Mouse (Mus musculus): ENCODE measurements at regions not wholly inside any gene's neighbourhood (a gene's known extent, or its start where the extent isn't known, plus 50 kb on each side); places are given as distances from the start of the nearest gene placed in this dataset.
A peak's percentile ranks its signal among the peaks of the same experiment; 100 is the strongest.

DNA sequence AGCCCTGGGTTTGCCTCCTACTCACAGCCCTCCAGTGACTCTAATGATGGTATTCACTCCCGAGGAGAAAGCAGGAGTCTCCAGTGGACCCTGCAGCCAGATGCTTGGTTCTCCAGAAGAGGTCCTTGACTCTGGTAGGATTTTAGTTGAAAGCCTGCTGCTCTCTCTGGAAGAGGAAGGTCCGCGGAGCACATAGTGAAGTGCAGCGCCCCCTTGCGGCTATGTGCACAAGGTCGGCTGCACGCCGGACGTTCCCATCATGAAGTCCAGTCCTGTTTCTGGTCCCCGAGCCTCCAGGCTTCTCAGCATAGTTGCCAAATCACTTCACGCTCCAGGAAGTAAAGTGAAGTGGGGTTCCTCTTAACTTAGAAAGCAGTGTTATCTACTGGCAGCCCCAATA is 150.9 kb upstream of the Eef2kmt start:
- no peak for ATAC-seq (ENCODE audit: insufficient number of reproducible peaks, low FRiP score, low TSS enrichment)

DNA sequence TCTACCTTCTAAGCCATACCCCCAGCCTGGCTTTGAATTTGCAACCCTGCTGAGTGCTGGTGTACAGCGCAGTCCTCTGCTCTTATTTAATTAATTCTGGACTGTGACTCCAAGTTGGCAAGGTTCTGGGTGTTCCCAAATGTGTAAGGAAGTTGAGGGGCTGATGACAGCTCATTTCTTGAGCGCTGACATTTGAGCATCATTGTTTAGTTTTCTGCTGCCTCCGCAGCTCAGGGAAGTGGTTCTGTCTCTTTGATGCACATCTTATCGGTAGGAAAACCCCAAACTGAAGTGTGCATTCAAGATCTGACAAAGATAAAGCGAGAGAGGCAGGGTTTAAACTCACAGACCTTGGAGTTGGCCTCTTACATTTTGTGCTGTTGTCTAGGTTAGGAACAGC is 137.6 kb upstream of the Eef2kmt start:
- ATAC-seq (ENCODE audit: insufficient number of reproducible peaks, low FRiP score, low TSS enrichment) = no peak

DNA sequence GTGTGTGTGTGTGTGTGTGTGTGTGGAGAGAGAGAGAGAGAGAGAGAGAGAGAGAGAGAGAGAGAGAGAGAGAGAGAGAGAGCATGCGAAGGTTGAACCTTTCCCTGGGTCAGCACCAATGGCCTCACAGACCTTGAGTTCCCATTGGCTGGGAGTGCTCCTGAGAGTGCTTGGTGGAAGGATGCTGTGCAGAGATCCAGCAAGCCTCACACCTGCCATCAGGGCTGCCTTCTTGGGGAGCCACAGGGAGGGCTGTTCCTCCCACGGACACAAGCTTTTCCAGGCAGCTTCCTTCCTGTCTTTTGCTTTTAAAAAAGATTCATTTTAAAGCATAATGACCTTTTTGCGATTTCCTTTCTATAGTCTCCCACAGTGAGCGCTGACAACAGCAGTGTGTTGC is 127.1 kb upstream of the Eef2kmt start:
- ATAC-seq (ENCODE audit: insufficient number of reproducible peaks, low FRiP score, low TSS enrichment) = no peak

DNA sequence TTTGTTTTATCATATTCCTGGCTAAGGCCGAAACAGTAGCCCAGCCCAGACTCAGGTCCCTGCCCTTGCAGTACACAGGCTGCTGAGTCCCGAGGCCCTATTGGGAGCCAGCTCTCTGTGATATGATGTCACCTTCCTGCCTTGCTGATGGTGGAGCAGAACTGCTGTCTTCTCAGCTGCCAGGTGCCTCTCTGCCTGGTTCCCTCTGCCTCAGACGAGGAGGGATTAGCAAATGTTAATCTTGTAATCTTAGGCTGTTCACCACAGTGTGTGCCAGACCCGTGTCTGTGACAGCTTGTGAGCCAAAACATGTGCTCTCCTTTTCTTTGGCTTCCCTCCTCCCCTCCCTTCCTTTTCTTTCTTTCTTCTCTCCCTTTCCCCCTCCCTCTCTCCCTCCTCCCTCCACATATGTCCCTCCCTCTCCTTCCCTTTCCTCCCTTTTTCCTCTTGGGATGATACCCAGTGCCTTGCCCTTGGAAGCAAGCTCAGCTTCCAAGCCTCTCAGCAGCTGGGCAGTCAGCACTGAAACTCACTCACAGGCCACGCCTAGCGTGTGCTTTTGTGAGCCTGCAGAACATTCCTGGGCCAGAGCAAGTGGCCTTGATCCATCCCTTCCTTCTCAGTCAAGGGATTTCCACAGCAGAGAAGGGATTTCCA is 126.6 kb upstream of the Eef2kmt start:
- no peak for ATAC-seq (ENCODE audit: insufficient number of reproducible peaks, low FRiP score, low TSS enrichment)

DNA sequence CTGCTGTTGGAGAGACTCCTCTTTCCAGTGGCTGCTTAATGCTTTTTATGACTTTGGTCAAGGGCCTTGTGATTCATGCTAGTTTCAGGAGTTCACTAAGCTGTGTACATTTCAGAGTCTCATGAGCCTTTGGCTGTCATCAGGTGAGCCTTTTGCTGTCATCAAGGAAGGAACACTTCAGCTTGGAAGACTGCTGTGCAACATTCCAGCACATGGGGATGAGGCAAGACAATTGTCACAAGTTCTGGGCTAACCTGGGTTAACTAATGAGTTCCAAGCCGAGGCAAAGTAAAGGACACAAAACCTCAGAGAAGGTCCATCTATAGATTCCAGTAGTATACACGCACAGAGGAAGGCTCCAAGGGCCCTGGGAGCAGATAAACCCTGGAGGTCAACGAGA is 124.8 kb upstream of the Eef2kmt start:
- ATAC-seq (ENCODE audit: insufficient number of reproducible peaks, low FRiP score, low TSS enrichment) = no peak

DNA sequence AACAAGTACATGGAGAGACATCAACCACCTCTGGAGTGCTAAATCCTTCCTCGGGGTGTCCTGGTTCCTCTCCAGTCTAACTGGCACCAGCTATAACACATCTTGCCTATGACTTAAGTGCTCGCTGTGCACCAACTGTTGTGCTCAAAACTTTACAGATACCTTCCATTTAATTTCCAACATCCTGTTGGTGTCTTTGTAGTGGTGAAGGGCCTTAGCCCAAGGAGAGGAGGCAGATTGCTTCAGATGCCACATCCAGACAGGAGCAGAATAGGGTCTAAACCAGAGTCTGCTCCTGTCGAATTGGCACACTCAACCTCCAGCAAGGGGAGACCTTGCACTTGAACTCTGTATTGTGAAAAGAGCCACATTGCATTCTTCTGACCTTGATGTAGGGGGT is 121.2 kb upstream of the Eef2kmt start:
- no peak for ATAC-seq (ENCODE audit: insufficient number of reproducible peaks, low FRiP score, low TSS enrichment)

DNA sequence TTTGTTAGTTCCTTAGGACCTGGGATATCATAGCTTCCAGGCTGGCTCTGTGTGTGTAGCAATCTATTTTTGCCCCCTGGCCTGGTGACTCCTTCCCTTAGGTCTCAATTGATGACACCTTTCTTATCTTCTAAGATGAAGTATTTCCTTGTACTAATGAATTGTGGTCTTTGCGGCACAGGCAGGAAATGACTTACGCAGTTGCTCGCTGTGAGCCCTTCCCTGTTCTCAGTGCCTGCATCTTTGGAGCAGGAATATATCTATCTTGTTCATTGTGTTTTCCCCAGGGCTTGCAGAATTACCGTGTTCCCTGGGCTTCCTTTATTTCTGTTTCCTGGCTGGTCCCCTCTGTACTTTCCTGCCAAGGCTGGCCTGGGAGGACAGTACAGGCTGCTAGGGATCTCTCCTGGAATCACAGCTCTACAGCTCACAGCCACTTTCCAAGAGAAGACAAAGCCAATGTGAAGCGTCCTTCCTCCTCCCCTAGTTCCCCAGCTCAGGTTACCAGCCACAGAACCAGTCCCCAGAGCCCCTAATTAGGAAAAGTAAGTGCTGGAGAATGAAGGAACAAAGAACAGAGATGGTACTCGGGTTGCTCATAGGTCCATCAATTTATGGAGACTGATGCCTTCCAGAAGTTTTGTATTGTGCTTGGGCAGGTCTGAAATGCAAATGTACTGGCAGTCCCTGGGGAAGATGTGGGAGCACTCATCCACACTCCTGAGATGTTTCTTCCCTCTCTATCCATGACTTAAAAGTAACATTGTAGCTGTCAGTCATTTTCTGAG is 119.2 kb upstream of the Eef2kmt start:
- ATAC-seq (ENCODE audit: insufficient number of reproducible peaks, low FRiP score, low TSS enrichment) = no peak

DNA sequence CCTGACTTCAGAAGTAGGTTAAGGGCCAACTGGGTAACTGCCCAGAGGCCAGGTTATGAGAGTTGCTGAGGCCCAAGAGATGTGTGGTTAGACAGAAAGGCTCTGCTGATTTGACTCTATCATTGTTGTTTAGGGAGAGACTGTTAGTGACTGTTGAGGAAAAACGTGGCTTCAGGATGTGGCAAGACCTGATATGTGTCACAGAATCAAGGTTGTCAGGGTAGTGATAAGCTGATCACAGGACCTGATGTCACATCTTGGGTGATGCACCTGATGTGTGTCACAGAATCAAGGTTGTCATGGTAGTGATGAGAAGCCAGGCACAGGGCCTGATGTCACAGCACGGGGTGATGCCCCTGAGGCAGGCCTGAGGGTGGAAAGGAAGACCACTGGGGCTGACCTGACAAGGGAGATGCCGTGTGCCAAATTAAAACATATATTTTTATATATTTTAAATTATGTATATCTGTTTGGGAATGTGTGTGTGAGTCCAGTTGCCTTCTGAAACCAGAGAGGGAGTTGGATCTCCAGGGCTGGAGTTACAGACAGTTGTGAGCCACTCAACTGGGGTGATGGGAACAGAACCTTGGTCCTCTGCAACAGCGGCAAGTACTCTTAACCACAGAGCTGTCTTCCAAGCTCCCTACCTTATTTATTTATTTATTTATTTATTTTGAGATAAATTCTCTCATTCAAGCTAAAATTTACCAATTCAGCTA is 115.6 kb upstream of the Eef2kmt start:
- no peak for ATAC-seq (ENCODE audit: insufficient number of reproducible peaks, low FRiP score, low TSS enrichment)

DNA sequence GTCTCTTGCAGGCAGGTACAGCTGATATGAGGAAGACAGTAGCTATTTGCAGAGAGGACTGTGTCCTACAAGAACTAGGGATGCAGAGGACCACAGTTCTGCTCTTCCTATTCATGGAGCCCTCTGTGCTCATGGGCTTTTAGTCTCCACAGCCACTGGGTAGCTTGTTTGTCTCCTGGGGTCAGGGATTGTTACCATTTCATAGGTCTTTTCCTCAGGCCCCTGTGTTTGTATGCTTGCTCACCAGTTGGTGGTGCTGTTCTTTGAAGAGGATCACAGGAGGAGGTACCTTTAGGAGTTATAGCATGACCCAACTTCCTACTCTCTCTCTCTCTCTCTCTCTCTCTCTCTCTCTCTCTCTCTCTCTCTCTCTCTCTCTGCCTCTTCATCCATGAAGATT is 114.7 kb upstream of the Eef2kmt start:
- no peak for ATAC-seq (ENCODE audit: insufficient number of reproducible peaks, low FRiP score, low TSS enrichment)

DNA sequence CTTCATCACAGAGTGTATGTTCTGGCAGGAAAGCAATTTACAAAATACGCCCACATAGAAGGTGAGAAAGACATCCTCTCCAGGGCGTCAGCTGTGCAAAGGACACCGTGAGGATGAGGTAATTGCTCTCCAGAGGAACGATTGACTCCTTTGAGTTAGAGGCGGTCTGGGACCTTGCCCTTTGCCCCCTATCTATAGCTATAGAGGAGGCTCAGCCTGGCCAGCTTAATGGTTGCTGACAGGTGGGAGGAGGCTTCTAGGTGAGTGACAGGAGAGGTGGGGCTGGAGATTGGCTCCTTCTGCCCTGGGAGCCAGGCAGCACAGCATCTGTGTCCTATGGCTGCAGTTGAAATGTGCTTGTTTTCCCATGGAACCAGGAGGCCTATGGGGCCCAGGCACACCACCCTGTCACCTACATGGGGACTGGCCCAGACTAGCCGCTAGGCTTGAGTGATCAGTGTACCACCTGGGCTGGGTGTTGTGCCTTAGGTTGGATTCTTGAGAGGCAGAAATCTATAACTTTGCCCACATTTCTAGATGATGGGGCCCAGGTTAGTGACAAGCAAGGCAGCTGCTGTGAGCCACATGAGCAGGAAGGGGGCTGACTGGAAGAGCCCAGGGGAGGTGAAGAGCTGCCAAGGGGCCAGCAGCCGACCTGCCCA is 113.2 kb upstream of the Eef2kmt start:
- ATAC-seq (ENCODE audit: insufficient number of reproducible peaks, low FRiP score, low TSS enrichment) = no peak

DNA sequence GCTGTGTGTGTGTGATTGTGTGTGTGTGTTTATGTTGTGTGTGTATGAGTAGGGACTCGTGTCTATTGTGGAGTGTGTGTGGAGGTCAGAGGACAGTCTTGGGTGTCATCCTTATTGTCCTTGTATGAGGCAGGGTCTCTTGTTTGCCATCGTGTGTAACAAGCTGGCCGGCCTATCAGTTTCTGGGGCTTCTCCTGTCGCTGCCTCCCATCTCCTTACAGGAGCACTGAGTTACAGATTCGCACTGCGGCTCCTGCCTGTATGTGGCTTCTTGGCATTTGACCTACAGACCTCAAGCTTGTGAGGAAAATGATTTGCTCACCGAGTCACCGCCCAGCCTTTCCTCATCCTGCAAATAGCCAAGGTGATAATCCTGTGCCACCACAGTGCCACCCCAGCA is 112.6 kb upstream of the Eef2kmt start:
- ATAC-seq (ENCODE audit: insufficient number of reproducible peaks, low FRiP score, low TSS enrichment) = no peak

DNA sequence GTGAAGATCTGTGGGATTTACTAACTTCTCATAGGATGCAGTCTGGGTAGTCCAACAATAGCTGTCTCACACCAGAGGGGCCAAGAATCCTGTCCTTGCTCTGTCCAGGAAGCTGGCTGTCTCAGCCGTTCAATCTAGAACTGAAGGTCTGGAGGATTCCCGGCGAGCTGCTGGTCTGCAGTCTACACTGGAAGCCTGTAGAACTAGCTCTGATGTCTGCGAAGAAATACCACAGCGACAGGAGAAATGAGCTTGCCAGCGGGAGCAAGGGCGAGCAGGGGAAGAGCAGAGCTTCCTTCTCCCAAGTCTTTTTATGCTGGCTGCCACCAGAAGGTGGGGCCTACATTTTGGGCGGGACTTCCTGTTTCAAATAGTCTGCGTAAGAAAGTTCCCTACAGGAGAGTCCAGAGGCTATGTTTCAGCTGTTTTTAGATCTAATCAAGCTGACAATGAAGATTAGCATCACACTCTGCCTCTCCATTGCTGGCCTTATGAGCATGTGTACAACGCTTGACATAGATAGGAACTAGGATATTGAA is 111.9 kb upstream of the Eef2kmt start:
- ATAC-seq (ENCODE audit: insufficient number of reproducible peaks, low FRiP score, low TSS enrichment) = no peak

DNA sequence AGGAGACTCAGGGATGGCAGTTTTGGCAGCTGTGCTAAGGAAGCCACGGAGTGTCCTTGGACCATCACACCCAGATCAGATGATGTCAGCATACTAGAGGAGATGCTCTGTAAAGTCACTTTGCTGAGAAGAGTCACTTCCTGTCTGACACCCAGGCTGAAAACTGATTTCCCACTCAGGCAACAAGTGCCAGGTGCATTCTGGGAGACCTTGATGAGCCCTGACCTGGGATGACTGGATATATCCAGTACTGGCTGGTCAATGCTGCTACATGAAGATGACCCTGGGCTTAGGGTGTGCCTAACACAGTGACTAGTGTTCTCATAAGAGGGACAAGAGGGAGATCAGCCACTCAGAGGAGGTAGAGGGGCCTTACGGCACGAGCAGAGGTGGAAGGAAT is 110.2 kb upstream of the Eef2kmt start:
- ATAC-seq (ENCODE audit: insufficient number of reproducible peaks, low FRiP score, low TSS enrichment) = no peak

DNA sequence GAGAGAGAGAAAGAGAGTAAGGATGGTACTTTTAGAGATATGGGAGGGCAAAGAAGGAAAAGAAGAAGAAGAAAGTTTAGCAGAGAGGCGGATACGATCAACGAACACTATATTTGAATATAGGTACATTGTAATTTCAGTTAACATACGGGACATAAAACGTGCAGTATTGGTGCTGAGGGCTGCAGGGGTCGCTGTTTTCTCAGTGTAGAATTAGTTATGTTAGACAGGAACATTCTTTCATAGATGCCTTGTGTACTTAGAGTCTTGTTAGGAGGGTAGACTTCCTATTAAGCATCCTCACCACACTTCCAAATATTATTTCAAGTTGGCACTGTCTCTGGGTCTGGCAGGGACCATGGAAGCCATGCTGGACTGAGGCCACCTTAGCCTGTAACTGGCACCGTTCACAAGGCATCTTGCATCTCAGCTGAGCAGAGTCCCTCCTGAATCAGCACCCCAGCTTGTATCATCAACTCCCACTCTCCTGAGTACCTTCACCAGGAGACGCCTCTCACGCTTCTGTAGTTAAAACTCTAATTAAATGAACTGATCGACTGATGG is 107.3 kb upstream of the Eef2kmt start:
- ATAC-seq (ENCODE audit: insufficient number of reproducible peaks, low FRiP score, low TSS enrichment) = no peak

DNA sequence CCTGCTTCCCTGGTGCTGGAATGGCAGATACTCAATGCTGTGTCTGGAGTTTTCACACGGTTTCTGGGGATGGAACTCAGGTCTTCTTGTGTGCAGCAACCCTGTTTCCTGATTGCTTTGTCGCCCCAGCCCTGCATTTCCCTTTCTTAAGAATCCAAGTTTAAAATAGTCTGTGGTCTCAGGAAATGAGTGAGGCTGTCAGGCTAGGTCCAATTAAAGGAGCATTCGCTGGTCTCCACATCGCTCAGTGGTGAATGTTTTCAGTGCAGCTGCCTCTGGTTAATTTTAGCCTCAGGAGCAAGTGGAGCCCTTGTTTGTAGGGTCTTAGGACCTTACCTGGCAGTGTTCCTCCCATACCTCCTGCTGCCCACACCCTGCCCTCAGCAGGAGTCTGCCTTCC is 103.4 kb upstream of the Eef2kmt start:
- no peak for ATAC-seq (ENCODE audit: insufficient number of reproducible peaks, low FRiP score, low TSS enrichment)

DNA sequence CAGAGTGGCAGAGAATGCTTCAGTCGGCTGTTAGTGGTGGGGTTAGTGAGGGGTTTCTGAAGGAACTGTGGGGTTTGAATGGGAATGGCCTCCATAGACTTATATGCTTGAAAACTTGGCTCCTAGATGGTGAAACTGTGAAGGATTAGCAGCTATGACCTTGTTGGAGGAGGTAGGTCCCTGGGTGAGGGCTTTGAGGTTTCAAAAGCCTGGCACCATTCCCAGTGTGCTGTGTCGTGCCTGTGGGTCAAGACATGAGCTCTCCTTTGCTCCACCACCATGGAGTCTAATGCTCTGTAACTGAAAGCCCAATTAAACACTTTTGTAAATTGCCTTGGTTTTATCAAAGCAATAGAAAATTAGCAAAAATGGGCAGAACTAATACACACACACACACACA is 98.1 kb upstream of the Eef2kmt start:
- no peak for ATAC-seq (ENCODE audit: insufficient number of reproducible peaks, low FRiP score, low TSS enrichment)

DNA sequence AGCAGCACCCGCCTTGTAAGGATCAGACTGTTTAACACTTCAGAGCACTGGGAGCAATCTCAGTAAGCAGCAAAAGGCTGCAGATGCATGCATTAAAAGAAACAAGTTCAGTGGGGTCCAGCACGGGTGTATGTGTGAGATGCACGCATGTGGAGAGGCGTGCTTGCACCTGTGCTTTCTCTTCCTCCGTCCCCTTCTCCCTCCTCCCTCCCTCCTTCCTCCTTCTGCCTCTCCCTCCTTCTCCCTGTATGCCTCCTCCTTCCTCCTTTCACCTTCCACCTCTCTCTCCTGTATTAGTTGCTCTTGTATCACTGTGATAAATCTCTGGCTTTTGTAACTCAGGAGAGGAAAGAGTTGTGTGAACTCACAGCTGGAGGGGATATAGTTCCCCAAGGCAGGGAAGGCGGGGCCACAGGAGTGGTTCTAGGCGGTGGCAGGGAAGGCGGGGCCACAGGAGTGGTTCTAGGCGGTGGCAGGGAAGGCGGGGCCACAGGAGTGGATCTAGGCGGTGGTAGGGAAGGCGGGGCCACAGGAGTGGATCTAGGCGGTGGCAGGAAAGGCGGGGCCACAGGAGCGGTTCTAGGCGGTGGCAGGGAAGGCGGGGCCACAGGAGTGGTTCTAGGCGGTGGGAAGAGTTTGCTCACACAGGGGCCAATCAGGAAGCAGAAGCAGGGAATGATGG is 96.2 kb upstream of the Eef2kmt start:
- ATAC-seq (ENCODE audit: insufficient number of reproducible peaks, low FRiP score, low TSS enrichment) = 0 out of 2 replicates have a peak, but pooled peaks have one; percentile 31

DNA sequence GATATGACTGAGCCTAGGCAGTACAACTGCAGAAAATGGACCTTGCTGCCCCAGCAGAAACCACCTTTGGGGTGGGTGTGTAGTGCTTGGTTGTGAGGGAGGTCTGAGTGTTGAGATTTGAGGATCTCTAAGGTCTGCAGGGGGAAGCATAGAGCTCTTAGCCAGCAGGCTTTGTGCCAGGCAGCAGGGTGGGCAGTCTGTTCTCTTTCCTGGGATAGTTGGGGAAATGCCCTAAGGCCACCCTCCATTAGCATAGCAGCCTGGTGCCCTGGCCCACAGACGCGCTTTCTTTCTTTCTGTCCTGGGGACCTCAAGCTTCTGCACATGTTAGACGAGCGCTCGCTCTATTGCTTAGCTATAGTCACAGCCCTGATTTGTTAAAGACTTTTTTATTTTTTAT is 91.4 kb upstream of the Eef2kmt start:
- no peak for ATAC-seq (ENCODE audit: insufficient number of reproducible peaks, low FRiP score, low TSS enrichment)

DNA sequence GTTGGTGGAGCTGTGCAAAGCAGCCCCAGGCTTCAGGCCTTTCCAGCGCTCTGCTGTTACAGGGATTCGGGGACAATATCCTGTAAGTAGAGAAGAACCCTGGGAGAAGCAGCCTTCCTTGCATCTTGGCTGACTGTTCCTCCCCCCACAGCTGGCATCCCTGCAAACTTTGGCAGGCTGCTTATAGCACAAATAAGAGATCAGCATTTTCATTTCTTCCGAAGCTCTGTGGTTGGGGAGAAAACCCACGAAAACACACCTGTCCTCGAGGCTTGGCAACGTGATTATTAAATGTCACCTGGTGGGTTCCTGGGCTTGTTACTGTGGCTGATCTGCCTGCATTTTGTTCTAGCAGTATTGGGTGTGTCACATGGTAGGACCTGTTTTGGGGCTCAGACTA is 86.5 kb upstream of the Eef2kmt start:
- no peak for ATAC-seq (ENCODE audit: insufficient number of reproducible peaks, low FRiP score, low TSS enrichment)

DNA sequence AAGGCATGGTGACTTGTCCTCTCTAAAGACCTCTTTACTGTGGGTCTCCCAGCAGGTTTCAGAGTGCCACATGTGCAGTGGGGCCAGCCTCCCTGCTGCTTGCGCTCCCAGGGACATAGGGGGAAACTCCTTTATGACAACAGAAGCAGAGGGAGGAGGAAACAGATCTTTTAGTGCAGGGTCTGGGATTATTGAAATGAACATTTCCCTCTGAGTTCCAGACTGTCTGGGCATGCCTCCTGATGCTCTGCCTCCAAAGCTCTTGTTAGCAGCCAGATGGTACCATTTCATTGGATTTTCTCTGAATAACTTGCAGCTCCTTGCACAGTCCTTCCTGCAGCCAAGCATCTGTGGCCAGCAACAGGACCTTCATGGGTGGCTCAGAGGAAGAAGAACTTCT is 60.5 kb upstream of the Eef2kmt start:
- no peak for ATAC-seq (ENCODE audit: insufficient number of reproducible peaks, low FRiP score, low TSS enrichment)

Data from cerebellum, adult (tissue).